Mouse (Mus musculus) heart, adult 2 months (tissue): ENCODE data around the gene Atf6.

ENCODE experiments used
- CTCF ChIP-seq: fragments of 200-600 bp; IDR thresholded peaks from 2 replicates; pipeline ENCODE4 v1.8.1; 2022; ENCODE audit warnings: antibody characterized with exemption, mild to moderate bottlenecking, moderate library complexity
- POLR2A ChIP-seq: fragments of 200-500 bp; IDR thresholded peaks from 2 replicates; pipeline ENCODE4 v1.6.1; 2011; ENCODE audit warnings: mild to moderate bottlenecking, low read depth, low read length, control low read depth; ENCODE audit not compliant: insufficient read depth

DNA sequence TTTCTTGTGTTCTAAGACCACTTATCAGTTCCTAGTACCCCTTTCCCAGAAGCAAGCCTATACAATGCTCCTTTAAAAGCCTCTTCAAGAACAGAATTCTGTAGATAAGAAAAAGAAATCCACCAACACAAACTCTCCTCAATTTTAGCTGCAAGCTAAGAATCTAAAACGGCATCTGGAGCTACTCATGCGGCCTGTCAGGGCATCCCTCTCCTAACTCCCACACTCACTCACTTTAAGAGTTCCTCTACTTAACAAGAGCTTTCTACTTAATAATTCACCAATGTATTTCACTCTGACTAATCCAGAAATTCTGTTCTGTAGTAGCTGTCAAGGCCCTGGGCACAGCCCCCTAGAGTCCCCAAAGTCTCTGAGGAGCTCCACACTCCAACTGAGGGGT is 24.1 kb upstream of the Atf6 start:
- no peak for TF ChIP-seq CTCF
- TF ChIP-seq POLR2A, result no peak
